10 mouse cellular contexts compared by ENCODE assay signal in the genomic region with DNA sequence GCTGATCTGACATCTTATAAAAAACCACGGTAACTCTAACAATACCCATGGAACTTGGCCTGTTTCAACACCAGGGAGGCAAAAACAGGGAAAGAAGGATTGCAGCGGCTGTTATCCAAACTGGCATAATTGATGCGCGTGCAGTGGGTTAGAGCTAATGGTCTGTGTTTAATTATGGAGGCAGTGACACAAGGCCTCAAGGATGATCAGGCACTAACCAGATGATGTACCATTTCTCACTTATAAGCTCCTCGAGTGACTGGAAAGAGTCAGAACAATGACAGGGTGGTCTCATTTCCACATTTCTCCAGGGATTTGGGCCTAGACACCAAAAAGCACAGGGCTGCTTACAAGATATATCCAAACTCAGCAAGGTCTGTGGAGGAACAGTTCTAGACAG.
"Had no signal": no experiment of that assay in that cellular context is flagged by ENCODE, and none has a peak within 500 bp of the region (broad histone marks: within the 10 kb centered on the region; RNA-seq: fewer than 3 reads in every experiment).

No protein-coding gene starts in this region.

- ATAC-seq: intestine, embryonic 16.5 days; liver, postnatal 0 days had no signal

- H3K4me1 ChIP-seq: limb, embryonic 15.5 days; liver, embryonic 13.5 days had no signal

- H3K9ac ChIP-seq: limb, embryonic 15.5 days; liver, embryonic 13.5 days; liver, postnatal 0 days had no signal

- H3K27me3 ChIP-seq: liver, embryonic 13.5 days had no signal

- H3K4me2 ChIP-seq: limb, embryonic 15.5 days; liver, embryonic 13.5 days had no signal

- H3K36me3 ChIP-seq: limb, embryonic 15.5 days; liver, embryonic 13.5 days had no signal

- DNase-seq: layer of hippocampus, adult 9-11 months; layer of hippocampus, postnatal 36 days; liver, embryonic 13.5 days; liver, postnatal 0 days; lung, postnatal 36 days; thymus, adult 2 months; thymus, postnatal 25 days had no signal

- H3K9me3 ChIP-seq: limb, embryonic 15.5 days; liver, embryonic 13.5 days had no signal

- H3K27ac ChIP-seq: kidney, postnatal 0 days; limb, embryonic 15.5 days; liver, embryonic 13.5 days had no signal

- H3K4me3 ChIP-seq: limb, embryonic 15.5 days; liver, embryonic 13.5 days had no signal
